Mouse (Mus musculus): ENCODE results near the gene Lsm4.

- TF ChIP-seq CTCF (IDR thresholded peaks at IDR 0.05; ENCODE audit: low read depth, low read length) (no peak), POLR2A (IDR thresholded peaks at IDR 0.05; ENCODE audit: extremely low read depth, insufficient read depth, low read length) (no peak)
Measured at GRCm38 (mm10) chr8:70672325-70673078, 546 bp upstream of the Lsm4 start.

Data from liver, adult 2 months (tissue).